Mouse (Mus musculus) granulocyte monocyte progenitor cell, adult 5-6 weeks (primary cell): Measurements from ENCODE around the gene Zdhhc17. TPM values are rescaled to one million over a fixed set of nuclear protein-coding genes. Genes with fewer than 3 reads are reported as not detected.
A peak's percentile ranks its signal among the peaks of the same experiment; 100 is the strongest.

ENCODE experiments used
- ATAC-seq: replicated peaks from 2 replicates; pipeline ENCODE4 v1.8.0; 2016; ENCODE audit warnings: mild to moderate bottlenecking, moderate TSS enrichment, inconsistent platforms; ENCODE audit not compliant: poor library complexity, severe bottlenecking
- total RNA-seq, 2 experiments: library from RNA; stranded (forward) in 1 of 2; stranded (reverse) in 1 of 2; fragments of 200-712, 200-1000 nt in 1 of 2; fragments of >200 nt in 1 of 2; fragmentation: Nextera tagmentation in 1 of 2; gene quantifications; 2 replicates each; pipeline ENCODE4 v1.2.3; 2014 to 2017

Gene Zdhhc17
- total RNA-seq, 2 experiments from 2014 or later: 22.0 to 26.7 TPM

DNA sequence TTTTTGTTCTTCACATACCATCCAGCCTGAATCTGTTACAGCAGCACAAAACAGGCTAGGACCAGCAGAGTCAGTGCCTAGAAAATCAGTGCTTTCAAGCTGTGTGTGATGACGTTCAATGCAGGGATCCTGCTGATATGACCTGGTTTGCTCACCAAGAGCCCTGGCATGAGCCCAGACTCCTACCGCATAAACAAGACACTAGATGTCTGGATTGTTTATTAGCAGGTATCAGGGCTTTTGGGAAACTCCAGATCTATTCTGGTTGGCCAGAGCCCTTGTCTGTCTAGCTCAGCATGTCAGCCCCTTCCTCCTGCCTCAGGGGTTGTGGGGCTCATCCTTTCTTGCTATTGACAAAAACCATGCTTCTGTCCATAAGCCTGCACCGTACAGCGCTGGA is 80.2 kb downstream of the Zdhhc17 start:
- ATAC-seq: no peak

GRCm38 (mm10) chr10:110927491-110927890 is 82.4 kb downstream of the Zdhhc17 start:
- ATAC-seq: no peak

- ATAC-seq: no peak
Measured at GRCm38 (mm10) chr10:110922612-110923011, 87.3 kb downstream of the Zdhhc17 start.

- no peak for ATAC-seq
Measured at GRCm38 (mm10) chr10:110921890-110922289, 88.0 kb downstream of the Zdhhc17 start.

DNA sequence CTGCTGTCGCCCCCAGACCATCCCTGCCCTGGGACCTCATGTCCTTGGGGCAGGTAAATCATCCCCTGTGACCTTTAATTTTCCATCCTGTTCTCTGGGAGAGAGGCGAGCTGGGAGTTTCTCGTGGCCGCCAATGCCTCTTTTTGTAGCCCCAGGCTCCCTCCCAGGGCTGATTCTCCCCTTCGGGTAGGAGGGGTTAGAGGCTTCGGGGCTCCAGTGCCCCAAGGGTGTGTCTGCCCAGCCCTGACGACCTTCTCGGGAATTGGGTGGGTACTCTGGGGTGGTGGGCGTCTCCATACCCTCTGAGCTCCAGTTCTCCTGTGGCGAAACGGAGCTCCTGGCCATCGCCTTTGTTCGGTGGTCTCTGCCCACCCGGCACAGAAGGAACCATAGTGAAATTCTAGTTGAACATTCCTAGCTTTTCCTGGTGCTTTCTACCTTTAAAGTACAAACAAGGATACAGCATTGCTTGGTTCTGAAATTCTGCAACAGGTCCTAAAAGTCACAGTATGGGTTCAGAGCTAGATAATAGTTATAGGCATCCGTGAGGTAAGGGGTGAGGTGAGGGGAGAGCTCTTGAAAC is 89.5 kb downstream of the Zdhhc17 start:
- peak; percentile 15 for ATAC-seq

DNA sequence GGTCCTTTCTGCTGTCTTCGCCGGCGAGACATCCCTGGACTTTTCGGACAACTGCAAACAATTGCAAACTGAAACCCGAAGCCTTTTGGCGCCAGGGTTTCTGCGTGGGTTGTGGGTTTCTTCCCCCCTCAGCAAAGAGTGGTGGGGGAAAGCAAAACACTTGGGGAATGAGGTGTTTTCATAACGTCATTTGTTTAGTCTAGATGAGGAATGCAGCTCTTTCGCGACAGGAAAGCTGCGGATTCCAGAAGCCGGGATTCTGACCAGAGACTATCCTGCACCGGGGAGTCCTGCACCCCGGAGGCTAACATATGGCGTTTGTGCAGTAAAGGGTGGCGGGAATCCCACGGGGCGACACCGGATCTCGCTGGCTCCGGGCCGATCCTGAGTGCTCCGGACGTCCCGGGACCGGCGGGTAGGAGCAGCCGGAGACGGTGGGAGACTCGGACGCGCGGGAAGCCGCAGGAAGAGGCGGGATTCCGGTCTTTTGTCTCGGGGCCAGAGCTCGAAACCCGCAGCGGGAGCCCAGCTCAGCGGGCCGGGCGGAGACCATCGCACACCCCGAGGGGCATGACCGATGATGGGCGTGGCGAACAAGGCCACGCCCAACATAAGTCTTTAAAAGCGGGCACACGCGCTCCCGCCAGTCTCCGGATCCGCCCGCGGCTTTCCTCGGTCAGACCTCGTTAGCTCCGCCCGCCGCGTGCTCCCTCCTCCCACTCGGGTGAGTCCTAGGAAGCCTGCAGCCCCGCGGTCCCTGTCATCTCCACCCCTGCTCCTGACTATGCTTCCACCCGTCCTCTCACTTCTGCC is 90.2 kb downstream of the Zdhhc17 start, which contains the start of gene Csrp2:
Gene Csrp2, plus strand, starts transcription at position 259 of the 813 bp plus-strand sequence.
- peak; percentile 83 for ATAC-seq

- peak; percentile 55 for ATAC-seq
Measured at GRCm38 (mm10) chr10:110918414-110919391, 91.2 kb downstream of the Zdhhc17 start.

GRCm38 (mm10) chr10:110917521-110917920 is 92.4 kb downstream of the Zdhhc17 start:
- no peak for ATAC-seq

DNA sequence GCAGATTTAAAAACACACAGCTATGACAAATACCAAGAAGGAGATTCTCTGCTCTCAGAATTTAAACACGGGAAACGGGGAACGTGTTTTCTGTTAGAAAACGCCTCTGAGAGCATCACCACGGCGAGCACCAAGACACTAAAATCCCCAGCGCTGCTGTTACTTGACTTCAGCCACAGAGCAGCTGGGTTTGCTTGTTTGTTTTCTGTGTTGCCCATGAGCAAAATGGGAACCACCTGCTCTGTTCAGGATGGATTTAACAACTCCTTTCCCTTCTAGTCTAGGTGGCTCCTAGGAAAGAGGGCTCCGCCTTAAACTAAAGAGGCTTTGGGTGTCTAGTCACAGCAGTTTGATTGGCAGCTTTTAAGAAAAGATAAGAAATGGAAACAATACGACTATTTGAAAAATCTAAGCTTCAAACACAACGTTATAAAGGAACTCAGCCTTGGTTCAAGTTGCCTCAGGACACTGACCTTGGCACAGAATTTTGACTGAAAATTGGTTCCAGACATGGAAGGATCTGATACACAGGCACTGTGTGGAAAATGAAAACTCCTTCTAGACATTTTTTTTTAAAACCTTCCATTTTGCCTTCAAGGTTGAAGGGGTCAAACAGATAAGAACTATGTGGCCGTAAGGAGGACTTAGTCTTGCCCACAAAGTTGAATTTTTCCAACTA is 93.1 kb downstream of the Zdhhc17 start:
- ATAC-seq: no peak

GRCm38 (mm10) chr10:110903862-110904261 is 106.1 kb downstream of the Zdhhc17 start:
- ATAC-seq: no peak

- ATAC-seq: no peak
Measured at GRCm38 (mm10) chr10:110899744-110900501, 110.0 kb downstream of the Zdhhc17 start.

Other genes starting within 250 kb of the Zdhhc17 start
- 38.3 and 53.6 TPM in 2 replicates for gene Csrp2, start 90.4 kb downstream of the Zdhhc17 start, total RNA-seq (2014; fragmentation: Nextera tagmentation)
- 85.8 and 119 TPM in 2 replicates for gene Csrp2, start 90.4 kb downstream of the Zdhhc17 start, total RNA-seq (2017)
- gene Osbpl8, start 154.6 kb upstream of the Zdhhc17 start, total RNA-seq (2014; fragmentation: Nextera tagmentation): 60.6 and 67.4 TPM in 2 replicates
- 90.3 and 112 TPM in 2 replicates for gene Osbpl8, start 154.6 kb upstream of the Zdhhc17 start, total RNA-seq (2017)